Mouse (Mus musculus) forebrain, embryonic 13.5 days (tissue): Measurements from ENCODE around the gene Timm29. TPM values are rescaled to one million over a fixed set of nuclear protein-coding genes. Genes with fewer than 3 reads are reported as not detected.

Source experiments
- ATAC-seq: fragments of 200-750 bp; cut with Nextera tagmentation; 2 replicates; pipeline ENCODE4 v1.8.0; 2017
- H3K27ac ChIP-seq: fragments of 300-500 bp; sonication (generic); 2 replicates; pipeline ENCODE4 v1.5.1; 2015; ENCODE audit warnings: inconsistent platforms, mild to moderate bottlenecking, moderate library complexity
- H3K27me3 ChIP-seq: fragments of 300-500 bp; sonication (generic); 2 replicates; pipeline ENCODE4 v1.6.1; 2015; ENCODE audit warnings: mild to moderate bottlenecking, inconsistent platforms
- H3K36me3 ChIP-seq: fragments of 300-500 bp; sonication (generic); 2 replicates; pipeline ENCODE4 v1.6.1; 2015; ENCODE audit warnings: mild to moderate bottlenecking, inconsistent platforms; ENCODE audit not compliant: poor library complexity, severe bottlenecking
- H3K4me1 ChIP-seq: fragments of 300-500 bp; sonication (generic); 2 replicates; pipeline ENCODE4 v1.6.1; 2015; ENCODE audit warnings: inconsistent platforms
- H3K4me2 ChIP-seq: fragments of 300-500 bp; sonication (generic); 2 replicates; pipeline ENCODE4 v1.6.1; 2015; ENCODE audit warnings: inconsistent platforms, mild to moderate bottlenecking, moderate library complexity
- H3K4me3 ChIP-seq: fragments of 300-500 bp; sonication (generic); 2 replicates; pipeline ENCODE4 v1.5.1; 2015; ENCODE audit warnings: mild to moderate bottlenecking, inconsistent platforms
- H3K9ac ChIP-seq: fragments of 300-500 bp; sonication (generic); 2 replicates; pipeline ENCODE4 v1.6.1; 2015; ENCODE audit warnings: mild to moderate bottlenecking, inconsistent platforms
- H3K9me3 ChIP-seq: fragments of 300-500 bp; sonication (generic); replicated peaks from 2 replicates; pipeline ENCODE4 v1.6.1; 2016; ENCODE audit warnings: inconsistent platforms
- WGBS: fragments of 180-500 bp; shearing (Covaris S2); methylation state at CpG from one replicate; pipeline ENCODE4 v1.1.7; 2015; 5-methylcytosine and 5-hydroxymethylcytosine counted together
- polyA plus RNA-seq: library from polyadenylated mRNA; unstranded; fragments of >200 nt; fragmentation: Nextera tagmentation; extraction: Ambion mirVana; gene quantifications from 2 replicates; pipeline ENCODE4 v1.2.1, GENCODE M21; 2015

The Timm29 gene
- polyA plus RNA-seq, 1 experiment from 2014 or later: 44.3 TPM

GRCm38 (mm10) chr9:21604119-21604518 is 11.6 kb downstream of the Timm29 start:
- no peaks in the 10 kb centered on the region for H3K27me3 ChIP-seq
- WGBS: 67% methylated on average over 5 of the region's 5 CpGs

DNA sequence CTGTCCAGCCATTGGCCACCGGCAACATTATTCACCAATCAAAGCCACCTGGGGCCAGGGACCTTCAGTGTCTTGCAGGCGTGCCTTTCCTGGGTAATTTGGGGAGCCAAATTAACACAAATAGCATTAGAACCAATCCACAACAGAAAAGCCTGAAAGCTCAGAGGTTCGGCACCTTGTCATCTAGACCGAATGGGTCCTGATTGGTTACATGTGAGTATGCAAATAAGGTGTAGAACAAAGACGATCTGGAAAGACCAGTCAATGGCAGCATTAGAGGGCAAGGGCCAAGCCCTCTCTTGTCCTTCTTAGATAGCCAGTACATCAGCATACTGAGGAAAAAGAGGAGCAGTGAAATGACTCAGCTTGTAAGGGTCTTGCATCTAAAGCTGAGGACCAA is 13.3 kb downstream of the Timm29 start:
- Histone ChIP-seq H3K4me2 (no peak overlapping the region), H3K27ac (no peak overlapping the region), H3K9ac (no peak overlapping the region), H3K36me3 (no peaks in the 10 kb centered on the region), H3K4me3 (no peak overlapping the region), H3K9me3 (no peaks in the 10 kb centered on the region), H3K27me3 (no peaks in the 10 kb centered on the region), H3K4me1 (no peaks in the 10 kb centered on the region)
- no peak for ATAC-seq
- 65% methylated on average over 5 of the region's 5 CpGs for WGBS

More at GRCm38 (mm10) chr9:21604119-21604518, 11.6 kb downstream of the Timm29 start:
- Histone ChIP-seq H3K4me1 (no peaks in the 10 kb centered on the region), H3K9ac (no peak overlapping the region), H3K27ac (no peak overlapping the region), H3K4me2 (no peak overlapping the region), H3K9me3 (no peaks in the 10 kb centered on the region), H3K36me3 (no peaks in the 10 kb centered on the region), H3K4me3 (no peak overlapping the region)
- no peak for ATAC-seq

DNA sequence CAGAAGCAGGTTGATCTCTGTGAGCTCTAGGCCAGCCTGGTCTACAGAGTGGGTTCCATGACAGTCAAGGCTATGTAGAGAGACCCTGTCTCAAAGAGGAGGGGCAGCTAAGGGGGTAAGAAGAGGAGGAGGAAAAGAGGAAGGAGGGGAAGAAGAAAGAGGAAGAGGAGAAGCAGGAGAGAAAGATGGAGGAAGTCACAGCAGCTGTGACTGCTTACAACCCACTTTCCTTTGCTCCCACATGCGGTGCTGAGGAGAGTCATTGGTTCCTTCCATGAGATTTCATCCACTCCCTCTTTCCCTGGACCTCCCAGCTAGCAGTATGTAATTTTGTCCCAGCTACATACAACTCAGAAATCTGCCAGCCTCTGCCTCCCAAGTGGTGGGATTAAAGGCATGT is 14.1 kb downstream of the Timm29 start:
- no peak for ATAC-seq
- H3K4me3 ChIP-seq: no peak overlapping the region
- WGBS: 79% methylated on average over 1 of the region's 1 CpGs
- no peaks in the 10 kb centered on the region for H3K4me1 ChIP-seq
- no peaks in the 10 kb centered on the region for H3K27me3 ChIP-seq
- H3K36me3 ChIP-seq: no peaks in the 10 kb centered on the region
- no peak overlapping the region for H3K27ac ChIP-seq
- H3K9ac ChIP-seq: no peak overlapping the region
- no peaks in the 10 kb centered on the region for H3K9me3 ChIP-seq
- H3K4me2 ChIP-seq: no peak overlapping the region

GRCm38 (mm10) chr9:21609861-21610260 is 17.3 kb downstream of the Timm29 start:
- H3K4me1 ChIP-seq: peaks cover 2% of the 10 kb centered on the region; the same call in 1 of the 2 replicates
- no peak overlapping the region for H3K27ac ChIP-seq
- H3K9ac ChIP-seq: no peak overlapping the region
- no peak overlapping the region for H3K4me3 ChIP-seq
- H3K27me3 ChIP-seq: no peaks in the 10 kb centered on the region
- no peak for ATAC-seq
- no peaks in the 10 kb centered on the region for H3K9me3 ChIP-seq
- 94% methylated on average over 1 of the region's 1 CpGs for WGBS
- no peak overlapping the region for H3K4me2 ChIP-seq
- H3K36me3 ChIP-seq: no peaks in the 10 kb centered on the region

- H3K4me3 ChIP-seq: peak overlapping the region; percentile 81
- peaks cover 30% of the 10 kb centered on the region for H3K4me1 ChIP-seq
- H3K9me3 ChIP-seq: no peaks in the 10 kb centered on the region
- no peaks in the 10 kb centered on the region for H3K36me3 ChIP-seq
- peak overlapping the region; percentile 80 for H3K9ac ChIP-seq
- WGBS: 82% methylated on average over 15 of the region's 15 CpGs
- ATAC-seq: no peak
- peak overlapping the region; percentile 80 for H3K4me2 ChIP-seq
- H3K27ac ChIP-seq: peak overlapping the region; percentile 96
- no peaks in the 10 kb centered on the region for H3K27me3 ChIP-seq
Measured at GRCm38 (mm10) chr9:21614864-21615616, 22.5 kb downstream of the Timm29 start.

DNA sequence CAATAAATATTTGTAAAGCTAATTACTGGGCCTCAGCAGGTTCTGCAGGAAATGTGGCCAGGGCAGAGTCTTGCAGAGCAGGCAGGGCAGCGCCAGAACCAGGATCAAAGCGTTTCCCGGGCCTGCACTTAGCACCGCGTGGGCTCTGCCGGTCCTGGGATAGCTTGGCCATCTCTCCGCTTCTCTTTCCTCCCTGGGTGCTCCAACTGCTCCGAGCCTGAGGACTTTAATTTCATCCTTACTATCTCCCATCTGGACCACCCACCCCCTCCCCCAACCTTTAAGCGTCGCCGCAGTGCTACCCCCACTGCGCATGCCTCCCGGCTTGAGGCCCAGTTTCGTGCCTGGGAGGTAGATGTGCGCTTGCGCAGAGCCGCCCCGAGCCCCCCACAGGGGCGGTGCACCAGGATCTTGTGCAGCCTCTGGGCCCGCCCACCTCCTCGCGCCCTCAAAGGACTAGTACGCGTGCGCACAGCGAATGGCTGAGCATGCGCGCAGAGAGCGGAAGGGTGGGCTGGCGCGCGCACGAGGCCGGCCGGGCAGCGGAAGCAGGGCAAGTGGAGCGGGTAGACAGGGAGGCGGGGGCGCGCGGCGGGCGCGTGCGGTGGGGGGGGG is 23.2 kb downstream of the Timm29 start, which contains the start of gene Smarca4:
TSS of gene Smarca4 (plus strand) at position 553 of the 615 bp plus-strand sequence.
- peak within 1 kb of the TSS; percentile 80 for H3K4me2 ChIP-seq
- no peaks in the 10 kb centered on the region for H3K36me3 ChIP-seq
- no peaks in the 10 kb centered on the region for H3K9me3 ChIP-seq
- peaks cover 34% of the 10 kb centered on the region for H3K4me1 ChIP-seq
- H3K4me3 ChIP-seq: peak within 1 kb of the TSS; percentile 81
- peak within 1 kb of the TSS; percentile 91 for H3K9ac ChIP-seq
- peak; percentile 95 for ATAC-seq
- no peaks in the 10 kb centered on the region for H3K27me3 ChIP-seq
- under 1% methylated on average over 33 of the region's 45 CpGs for WGBS
- peak within 1 kb of the TSS; percentile 98 for H3K27ac ChIP-seq

DNA sequence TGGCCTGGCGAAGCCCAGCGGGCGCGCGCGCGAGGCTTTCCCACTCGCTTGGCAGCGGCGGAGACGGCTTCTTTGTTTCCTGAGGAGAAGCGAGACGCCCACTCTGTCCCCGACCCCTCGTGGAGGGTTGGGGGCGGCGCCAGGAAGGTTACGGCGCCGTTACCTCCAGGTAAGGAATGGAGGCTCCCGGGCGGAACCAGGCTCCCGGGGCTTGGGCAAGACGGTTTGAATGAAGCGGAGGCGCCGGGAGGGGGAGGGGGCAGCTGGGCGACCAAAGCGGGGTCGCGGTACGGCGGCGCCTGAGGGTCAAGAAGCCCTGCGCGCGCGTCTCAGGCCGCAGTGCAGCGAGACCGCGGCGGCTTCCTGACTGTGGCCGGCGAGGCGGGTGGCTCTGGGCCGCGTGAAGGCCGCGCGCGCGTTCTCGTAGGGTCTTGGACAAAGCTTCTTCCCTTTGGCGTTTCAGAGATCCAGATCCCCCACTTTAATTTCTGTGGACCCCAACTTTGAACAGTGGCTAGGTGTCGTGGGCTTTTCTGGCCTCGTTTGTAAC is 23.8 kb downstream of the Timm29 start:
- peak overlapping the region; percentile 91 for H3K9ac ChIP-seq
- H3K4me2 ChIP-seq: peak overlapping the region; percentile 80
- peak; percentile 84 for ATAC-seq
- WGBS: under 1% methylated on average over 44 of the region's 57 CpGs
- H3K4me3 ChIP-seq: peak overlapping the region; percentile 81
- H3K36me3 ChIP-seq: no peaks in the 10 kb centered on the region
- H3K27me3 ChIP-seq: no peaks in the 10 kb centered on the region
- peaks cover 34% of the 10 kb centered on the region for H3K4me1 ChIP-seq
- peak overlapping the region; percentile 98 for H3K27ac ChIP-seq
- H3K9me3 ChIP-seq: no peaks in the 10 kb centered on the region

DNA sequence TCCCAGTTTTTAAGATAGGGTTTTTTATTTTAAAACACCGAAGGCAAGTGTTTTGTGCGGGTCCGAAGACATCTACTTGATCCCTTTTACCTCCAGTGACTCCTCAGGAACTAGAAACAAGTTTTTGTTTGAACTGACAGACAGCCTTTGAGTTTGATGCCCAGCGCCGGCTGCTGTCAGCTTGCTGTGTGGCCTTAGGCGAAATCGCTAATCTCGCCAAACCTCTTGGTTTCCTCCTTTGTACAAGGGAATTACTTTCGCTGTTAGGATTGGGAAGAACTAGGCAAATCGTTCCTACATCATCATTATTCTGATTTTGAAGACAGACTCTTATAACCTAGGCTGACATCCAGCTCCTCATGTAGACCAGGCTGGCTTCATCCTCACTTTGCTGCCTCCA is 24.5 kb downstream of the Timm29 start:
- Histone ChIP-seq H3K4me1 (peaks cover 34% of the 10 kb centered on the region), H3K27me3 (no peaks in the 10 kb centered on the region), H3K4me2 (peak overlapping the region; percentile 80), H3K9ac (peak overlapping the region; percentile 91), H3K4me3 (peak overlapping the region; percentile 81), H3K9me3 (no peaks in the 10 kb centered on the region), H3K27ac (peak overlapping the region; percentile 98), H3K36me3 (no peaks in the 10 kb centered on the region)
- ATAC-seq: no peak
- 4% methylated on average over 10 of the region's 10 CpGs for WGBS

GRCm38 (mm10) chr9:21620229-21620628 is 27.7 kb downstream of the Timm29 start:
- Histone ChIP-seq H3K27ac (no peak overlapping the region), H3K9ac (no peak overlapping the region), H3K27me3 (no peaks in the 10 kb centered on the region), H3K4me3 (no peak overlapping the region), H3K4me1 (peaks cover 44% of the 10 kb centered on the region), H3K9me3 (no peaks in the 10 kb centered on the region), H3K4me2 (no peak overlapping the region), H3K36me3 (peaks cover 4% of the 10 kb centered on the region; the same call in 1 of the 2 replicates)
- 88% methylated on average over 4 of the region's 4 CpGs for WGBS
- ATAC-seq: no peak

- Histone ChIP-seq H3K4me2 (no peak overlapping the region), H3K4me1 (peaks cover 49% of the 10 kb centered on the region), H3K9ac (no peak overlapping the region), H3K27ac (no peak overlapping the region), H3K4me3 (no peak overlapping the region), H3K36me3 (peaks cover 4% of the 10 kb centered on the region; the same call in 1 of the 2 replicates), H3K9me3 (no peaks in the 10 kb centered on the region), H3K27me3 (no peaks in the 10 kb centered on the region)
- 97% methylated on average over 1 of the region's 1 CpGs for WGBS
- no peak for ATAC-seq
Measured at GRCm38 (mm10) chr9:21622676-21623075, 30.2 kb downstream of the Timm29 start.

GRCm38 (mm10) chr9:21625342-21626339 is 33.1 kb downstream of the Timm29 start:
- Histone ChIP-seq H3K4me3 (no peak overlapping the region), H3K27ac (no peak overlapping the region), H3K36me3 (peaks cover 4% of the 10 kb centered on the region; the same call in 1 of the 2 replicates), H3K4me1 (peaks cover 27% of the 10 kb centered on the region), H3K27me3 (no peaks in the 10 kb centered on the region), H3K4me2 (no peak overlapping the region), H3K9me3 (no peaks in the 10 kb centered on the region), H3K9ac (no peak overlapping the region)
- ATAC-seq: no peak
- WGBS: 91% methylated on average over 10 of the region's 10 CpGs
